Mouse (Mus musculus) lung, postnatal 10 days (tissue): ENCODE results near the gene Rapgef5.

ENCODE experiments used
- DNase-seq: peaks from one replicate; pipeline ENCODE4 v3.0.0; 2021

Gene Rapgef5

DNA sequence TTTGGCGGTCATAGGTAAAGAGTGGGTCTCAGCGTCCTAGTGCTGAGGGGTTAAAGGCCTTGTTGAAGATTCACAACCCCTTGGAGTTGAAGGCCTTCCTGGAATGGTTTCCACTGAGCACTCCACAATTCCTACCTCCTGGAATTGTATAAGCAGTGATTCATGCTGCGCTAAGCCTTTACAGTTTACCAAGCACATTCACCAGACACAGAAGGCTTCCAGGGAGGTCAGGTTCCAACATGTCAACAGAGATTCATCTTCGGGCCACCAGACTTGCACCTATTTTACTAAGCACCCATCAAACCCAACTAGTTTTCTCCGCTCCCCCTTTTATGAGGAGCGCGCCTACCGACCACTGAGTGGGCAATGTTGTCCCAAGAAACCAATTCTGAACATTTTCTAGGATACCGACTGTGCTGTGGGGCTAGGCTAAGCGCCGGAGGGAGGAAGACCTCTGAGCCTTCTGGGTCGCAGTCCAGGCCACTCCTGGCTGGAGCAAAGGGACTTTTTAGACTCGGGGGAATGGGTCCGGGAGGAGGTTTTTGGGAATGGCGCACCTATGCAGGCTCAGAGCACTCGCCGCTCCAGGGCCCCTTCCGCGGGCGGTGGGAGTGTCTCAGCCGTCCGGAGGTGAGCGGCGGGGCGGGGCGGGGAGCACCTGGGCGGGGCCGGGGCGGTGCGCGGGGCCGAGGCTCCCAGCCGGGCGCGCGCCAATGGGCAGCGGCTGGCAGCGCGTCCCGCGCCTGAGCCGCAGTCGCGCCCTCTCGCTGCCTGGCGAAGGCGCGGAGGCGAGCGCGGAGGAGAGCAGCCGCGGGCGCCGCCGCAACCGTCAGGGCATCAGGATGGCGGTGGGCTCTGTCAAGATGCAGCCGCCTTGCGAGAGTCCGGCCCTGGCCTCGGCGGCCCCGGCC, 17.2 kb downstream of the Rapgef5 start:
- peak; percentile 49 for DNase-seq

DNA sequence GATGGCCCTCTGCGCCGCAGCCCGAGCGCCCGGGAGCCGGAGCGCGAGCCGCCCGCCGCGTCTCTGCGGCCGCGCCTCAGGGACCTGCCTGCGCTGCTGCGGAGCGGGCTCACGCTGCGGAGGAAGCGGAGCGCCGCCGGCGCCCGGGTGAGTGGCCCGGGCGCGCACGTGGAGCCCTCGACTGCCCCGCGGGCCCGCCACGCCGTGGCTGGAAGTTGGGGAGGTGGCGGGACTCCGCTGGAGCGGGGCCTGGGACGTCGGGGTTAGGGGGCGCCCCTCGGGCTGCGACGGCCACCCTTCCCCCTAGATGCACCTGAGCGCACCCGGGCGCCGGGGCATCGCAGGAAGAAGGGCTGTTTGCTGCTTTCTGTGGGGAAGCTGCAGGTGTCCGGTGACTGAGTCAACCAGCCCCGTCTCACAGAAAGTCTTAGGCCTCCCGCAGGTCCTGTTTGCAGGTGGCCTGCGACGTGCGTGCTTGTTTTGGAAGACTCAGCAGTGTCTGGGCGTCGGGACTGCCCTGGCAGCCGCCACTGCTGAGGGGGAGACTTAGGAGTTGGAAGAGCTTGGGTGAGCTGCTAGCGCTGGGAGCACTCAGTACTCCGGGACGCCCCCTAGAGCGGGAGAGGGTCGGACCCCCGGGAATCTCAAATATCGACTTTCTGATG, 17.9 kb downstream of the Rapgef5 start:
- peak; percentile 61 for DNase-seq

GRCm38 (mm10) chr12:117540352-117540751, 24.1 kb downstream of the Rapgef5 start:
- DNase-seq = peak; percentile 32

- DNase-seq = peak; percentile 36
These were observed 29.0 kb downstream of the Rapgef5 start for GRCm38 (mm10) chr12:117545277-117545676.

GRCm38 (mm10) chr12:117553353-117553752, 37.1 kb downstream of the Rapgef5 start:
- no peak for DNase-seq

DNA sequence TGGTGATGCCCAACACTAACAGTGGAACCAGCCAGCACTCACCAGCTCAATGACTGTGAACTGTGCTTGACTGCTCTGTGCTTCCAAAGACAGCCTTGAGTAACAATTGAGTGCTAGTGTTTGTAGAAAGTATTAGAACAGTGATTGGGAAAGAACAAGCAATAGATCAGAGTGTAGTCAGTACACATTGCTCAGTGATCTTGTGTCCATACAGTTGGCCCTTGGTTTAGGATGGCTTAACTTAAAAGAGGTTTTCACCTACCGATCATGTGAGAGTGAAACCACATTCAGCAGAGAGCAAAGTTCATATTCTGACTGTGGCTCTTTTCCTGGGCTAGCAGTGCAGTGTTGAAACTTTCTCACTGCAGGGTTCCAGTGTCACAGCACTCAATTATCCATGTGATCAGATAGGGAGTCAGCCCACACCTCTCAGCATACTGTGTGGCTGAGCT, 38.4 kb downstream of the Rapgef5 start:
- DNase-seq = no peak

DNA sequence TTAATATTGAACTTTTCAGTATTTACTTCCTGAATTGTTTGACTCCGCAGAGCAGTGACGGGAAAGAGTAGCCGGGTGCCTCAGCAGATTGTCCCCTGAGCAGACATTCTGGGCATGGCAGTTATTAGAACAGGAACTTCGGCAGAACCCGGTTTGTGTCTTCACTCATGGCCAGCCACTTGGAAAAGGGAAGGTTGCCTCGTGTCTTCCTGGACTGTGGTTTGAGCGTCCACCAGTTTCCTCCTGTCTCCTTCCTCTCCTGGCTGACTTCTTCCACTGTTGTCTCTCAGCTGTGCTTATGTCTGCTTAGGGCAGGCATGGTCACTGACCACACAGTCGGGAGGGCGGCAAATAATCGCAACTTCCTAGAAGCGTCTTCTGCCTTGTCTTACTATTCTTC, 44.2 kb downstream of the Rapgef5 start:
- DNase-seq = peak; percentile 38

GRCm38 (mm10) chr12:117561411-117562059, 45.3 kb downstream of the Rapgef5 start:
- DNase-seq = no peak

- DNase-seq = no peak
These were observed 45.8 kb downstream of the Rapgef5 start for GRCm38 (mm10) chr12:117562085-117562484.

DNA sequence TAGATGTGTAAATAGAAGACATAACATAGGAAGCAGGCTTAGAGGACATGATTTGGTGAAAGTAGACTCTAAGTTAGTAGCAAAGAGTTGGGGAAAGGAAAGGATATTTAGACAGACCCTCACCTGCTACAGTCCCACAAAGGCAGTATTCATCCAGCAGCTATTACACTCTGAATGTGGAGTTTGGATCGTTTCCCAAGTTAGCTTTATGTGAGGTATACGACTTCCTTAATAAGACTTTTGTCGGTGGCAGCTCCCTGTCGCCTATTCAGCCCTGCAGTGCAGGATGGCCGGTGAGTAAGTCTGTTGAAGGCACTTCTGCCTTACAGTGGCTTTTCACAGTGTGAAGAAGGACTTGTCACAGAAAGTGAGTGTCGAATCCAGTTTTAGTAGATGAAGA, 47.6 kb downstream of the Rapgef5 start:
- DNase-seq = no peak

DNA sequence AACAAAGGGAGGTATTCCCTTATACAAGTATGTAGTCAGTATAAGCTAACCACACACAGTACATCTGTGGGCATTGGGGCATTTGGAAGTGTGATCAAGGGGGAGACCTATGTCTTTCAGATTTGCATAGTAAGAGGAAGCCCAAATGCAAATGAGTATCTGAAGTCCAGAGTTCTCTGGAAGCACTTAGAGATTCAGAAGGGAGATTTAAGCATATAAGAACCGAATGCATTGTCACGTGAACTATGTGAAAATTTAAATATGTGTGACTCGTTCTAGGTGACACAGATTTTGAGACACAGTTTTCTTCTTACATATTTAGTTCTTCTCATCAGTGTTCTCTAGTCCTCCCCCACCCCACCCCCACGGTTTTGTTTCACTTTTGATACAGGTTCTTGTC, 50.0 kb downstream of the Rapgef5 start:
- no peak for DNase-seq

DNA sequence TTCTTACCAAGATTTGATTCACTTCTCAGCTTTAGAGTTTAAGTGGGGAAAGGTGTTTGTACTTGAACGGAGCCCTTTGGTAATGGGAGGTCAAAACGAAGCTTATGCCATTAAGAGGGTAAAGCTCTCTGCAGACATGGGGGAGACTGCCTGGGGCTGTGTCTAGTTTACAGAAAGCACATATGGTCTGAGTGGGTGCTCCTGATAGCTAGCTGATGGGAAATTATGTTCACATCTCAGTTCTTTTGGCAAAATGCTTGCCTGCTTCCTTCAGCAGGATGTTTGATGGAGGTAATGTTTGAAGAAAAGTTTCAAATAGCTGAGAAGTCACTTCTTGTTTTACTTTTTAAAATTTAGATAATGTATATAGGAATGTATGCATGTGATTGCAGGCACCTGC, 53.4 kb downstream of the Rapgef5 start:
- no peak for DNase-seq

DNA sequence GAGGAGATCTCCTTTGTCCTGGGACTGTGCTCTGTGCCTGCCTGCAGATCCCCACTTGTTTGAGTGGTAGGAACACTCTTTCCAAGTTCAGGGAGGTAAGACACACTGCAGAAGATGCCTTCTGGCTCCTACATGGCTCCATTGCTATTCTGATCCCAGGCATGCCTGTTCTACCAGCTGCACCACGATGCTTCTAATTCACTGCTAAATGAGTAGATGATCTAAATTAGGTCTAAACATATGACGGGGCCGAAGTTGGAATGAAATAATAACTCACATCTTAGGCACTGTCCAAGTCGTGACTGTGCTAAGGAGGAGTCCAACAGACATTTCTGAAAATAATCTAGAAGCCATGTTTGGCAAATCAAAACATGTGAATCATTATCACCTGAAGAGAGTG, 68.0 kb downstream of the Rapgef5 start:
- DNase-seq = no peak

- no peak for DNase-seq
These were observed 69.1 kb downstream of the Rapgef5 start for GRCm38 (mm10) chr12:117585390-117585789.

- peak; percentile 86 for DNase-seq
These were observed 69.8 kb downstream of the Rapgef5 start for GRCm38 (mm10) chr12:117586124-117586523.

DNA sequence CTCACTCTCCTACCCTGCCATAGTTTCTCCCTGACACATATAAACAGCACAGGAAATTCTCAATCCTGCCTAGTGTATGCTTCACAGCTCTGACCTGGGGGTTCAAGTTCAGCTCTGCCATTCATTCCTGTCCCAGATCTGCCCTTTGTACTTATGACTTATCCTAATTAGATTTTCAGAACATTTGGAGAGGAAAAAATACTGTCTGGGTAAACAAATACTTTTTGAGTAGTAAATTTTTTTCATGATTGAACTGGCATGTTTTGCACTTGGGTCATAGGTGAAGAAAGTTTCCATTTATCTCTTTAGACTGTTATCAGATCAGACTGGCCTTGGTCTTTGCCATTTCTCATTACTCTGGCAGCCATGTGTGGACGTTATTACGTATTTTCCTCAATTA, 72.9 kb downstream of the Rapgef5 start:
- no peak for DNase-seq

GRCm38 (mm10) chr12:117592019-117592418, 75.7 kb downstream of the Rapgef5 start:
- no peak for DNase-seq

DNA sequence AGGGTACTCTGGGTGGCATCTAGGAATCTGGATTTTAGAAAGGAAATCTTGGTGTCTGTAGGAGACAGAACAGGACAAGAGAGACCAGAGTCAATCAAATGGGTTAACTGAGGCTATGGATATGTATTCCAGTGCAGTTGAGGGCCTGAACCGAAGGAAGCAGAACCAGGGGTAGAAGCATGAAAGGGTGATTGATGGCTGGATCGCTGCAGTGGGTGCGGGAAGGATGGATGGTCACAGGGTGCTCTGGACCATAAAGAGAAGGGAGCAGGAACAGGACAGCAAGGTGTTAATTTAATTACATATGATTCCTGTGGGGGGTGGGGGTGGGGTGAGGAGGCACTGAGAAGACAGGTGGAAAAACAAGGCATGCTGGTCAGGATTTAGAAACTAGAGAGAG, 76.3 kb downstream of the Rapgef5 start:
- DNase-seq = no peak

- no peak for DNase-seq
These were observed 78.9 kb downstream of the Rapgef5 start for GRCm38 (mm10) chr12:117595179-117595578.

DNA sequence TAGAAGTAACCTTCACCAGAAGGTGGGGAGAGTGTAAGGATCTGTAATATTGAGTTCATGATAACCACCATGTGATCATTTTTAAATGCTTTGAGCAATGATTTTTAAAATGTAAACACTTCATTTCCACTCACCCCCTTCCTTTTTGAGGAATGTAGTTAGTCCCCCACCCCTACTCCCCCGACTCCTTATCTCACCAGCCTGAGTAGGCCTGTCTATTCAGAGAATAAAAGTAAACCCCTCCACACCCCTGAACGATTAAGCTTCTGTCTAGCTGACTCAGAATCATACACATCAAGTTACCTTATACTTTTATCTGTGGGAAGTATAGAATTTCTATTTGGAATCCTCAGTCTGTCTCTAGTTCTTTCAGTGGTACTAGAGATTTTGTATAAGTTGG, 81.9 kb downstream of the Rapgef5 start:
- no peak for DNase-seq

DNA sequence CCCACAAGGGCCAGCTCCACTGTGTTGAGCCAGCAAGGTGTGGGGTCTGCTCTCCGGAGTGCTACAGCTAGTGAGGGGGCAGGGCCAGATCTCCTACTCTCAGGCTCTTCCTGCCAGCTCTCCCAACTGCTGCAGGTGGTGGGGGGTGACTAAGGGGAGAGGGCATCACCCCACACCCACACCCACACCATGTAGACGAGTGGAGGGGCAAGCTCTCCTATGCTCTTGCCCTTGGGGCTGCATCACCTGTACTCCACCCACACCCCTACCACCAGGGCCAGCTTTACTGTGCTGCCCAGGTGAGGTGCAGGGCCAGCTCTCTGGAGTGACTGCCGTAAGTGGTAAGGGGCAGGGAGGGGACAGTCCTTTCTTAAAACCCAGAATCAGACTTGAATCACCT, 89.7 kb downstream of the Rapgef5 start:
- DNase-seq = no peak

GRCm38 (mm10) chr12:117612715-117613114, 96.4 kb downstream of the Rapgef5 start:
- no peak for DNase-seq

DNA sequence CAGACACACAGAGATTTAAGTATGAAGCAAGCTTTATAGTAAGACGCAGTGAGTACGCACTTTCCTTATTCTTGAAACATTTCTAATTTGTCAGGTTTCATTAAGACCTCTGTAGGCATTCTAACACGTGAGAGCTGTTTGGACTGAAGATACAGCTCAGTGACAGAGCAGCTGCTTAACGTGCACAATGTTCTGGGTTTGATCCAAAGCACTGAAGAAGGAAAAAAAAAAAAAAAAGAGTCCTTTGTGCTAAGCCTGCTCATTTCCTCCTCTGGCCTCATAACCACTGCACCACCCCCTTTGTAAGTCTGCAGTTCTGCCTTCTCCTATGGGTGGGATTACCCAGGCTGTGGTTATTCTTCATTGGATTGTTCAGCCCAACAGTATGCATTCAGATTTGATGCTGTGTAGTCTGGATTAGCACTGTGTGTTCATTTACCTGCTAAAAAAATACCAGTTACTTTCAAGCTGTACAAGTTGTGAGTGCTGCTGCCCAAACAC, 103.3 kb downstream of the Rapgef5 start:
- no peak for DNase-seq
